Mouse (Mus musculus): ENCODE data around the gene Sec14l1. TPM values are rescaled to one million over a fixed set of nuclear protein-coding genes. Genes with fewer than 3 reads are reported as not detected.

The Sec14l1 gene
- polyA plus RNA-seq, 1 experiment from 2014 or later, result 53.4 TPM

Small RNA genes within 50 kb of the gene (microRNA-seq; reads per million reads assigned to microRNA genes)
- gene Gm24323 (not detected), gene Mir6516 (1.9 reads per million)

Other genes with a start within 250 kb of the Sec14l1 start
- gene Mgat5b, start 196.3 kb upstream of the Sec14l1 start, polyA plus RNA-seq (2016; fragmentation: Nextera tagmentation; extraction: Ambion mirVana), result 0.75 and 0.85 TPM in 2 replicates
- 102 and 103 TPM in 2 replicates for gene Sept9, start 84.5 kb downstream of the Sec14l1 start, polyA plus RNA-seq (2016; fragmentation: Nextera tagmentation; extraction: Ambion mirVana)

Data from heart, embryonic 12.5 days (tissue).